Mouse (Mus musculus) heart, embryonic 16.5 days (tissue): Measurements from ENCODE around the gene Pomc. TPM values are rescaled to one million over a fixed set of nuclear protein-coding genes. Genes with fewer than 3 reads are reported as not detected.
"Not testable (repeated sequence)": the region's sequence is repeated elsewhere in the genome, so short reads cannot be mapped to it uniquely, and the experiment has no call there.

ENCODE experiments used
- ATAC-seq: fragments of 200-750 bp; cut with Nextera tagmentation; replicated peaks from 2 replicates; pipeline ENCODE4 v1.8.0; 2017; ENCODE audit warnings: moderate number of reproducible peaks; ENCODE audit not compliant: insufficient read depth, low FRiP score; ENCODE audit errors: extremely low read depth
- H3K27ac ChIP-seq: fragments of 300-500 bp; sonication (generic); 2 replicates; pipeline ENCODE4 v1.5.1; 2014; ENCODE audit warnings: mild to moderate bottlenecking, low read length, control low read depth, moderate library complexity
- H3K27me3 ChIP-seq: fragments of 300-500 bp; sonication (generic); 2 replicates; pipeline ENCODE4 v1.6.1; 2014; ENCODE audit warnings: low read length, mixed read lengths; ENCODE audit not compliant: control insufficient read depth, insufficient read depth
- H3K36me3 ChIP-seq: fragments of 300-500 bp; sonication (generic); 2 replicates; pipeline ENCODE4 v1.6.1; 2014; ENCODE audit not compliant: control insufficient read depth, insufficient read depth
- H3K4me1 ChIP-seq: fragments of 300-500 bp; sonication (generic); 2 replicates; pipeline ENCODE4 v1.6.1; 2014; ENCODE audit warnings: low read length, mixed read lengths; ENCODE audit not compliant: control insufficient read depth, insufficient read depth
- H3K4me2 ChIP-seq: fragments of 300-500 bp; sonication (generic); 2 replicates; pipeline ENCODE4 v1.6.1; 2014; ENCODE audit warnings: low read depth, mild to moderate bottlenecking, control low read depth, low read length
- H3K4me3 ChIP-seq: fragments of 300-500 bp; sonication (generic); 2 replicates; pipeline ENCODE4 v1.5.1; 2014; ENCODE audit warnings: mild to moderate bottlenecking, control low read depth, low read length
- H3K9ac ChIP-seq: fragments of 300-500 bp; sonication (generic); 2 replicates; pipeline ENCODE4 v1.6.1; 2014; ENCODE audit warnings: low read length, control low read depth
- H3K9me3 ChIP-seq: fragments of 300-500 bp; sonication (generic); replicated peaks from 2 replicates; pipeline ENCODE4 v1.6.1; 2016; ENCODE audit warnings: low read length; ENCODE audit not compliant: control insufficient read depth
- WGBS: fragments of 180-500 bp; shearing (Covaris S2); extraction: QIAGEN DNeasy Blood & Tissue Kit; methylation state at CpG from one replicate; pipeline ENCODE4 v1.1.7; 2014; 5-methylcytosine and 5-hydroxymethylcytosine counted together
- polyA plus RNA-seq: library from polyadenylated mRNA; unstranded; fragments of >200 nt; fragmentation: Nextera tagmentation; extraction: Ambion mirVana; gene quantifications from 2 replicates; pipeline ENCODE4 v1.2.1, GENCODE M21; 2015

The Pomc gene
- polyA plus RNA-seq, 1 experiment from 2014 or later, result 1.3 TPM

GRCm38 (mm10) chr12:3918577-3918976, 36.2 kb upstream of the Pomc start:
- Histone ChIP-seq H3K4me1 (peaks cover 9% of the 10 kb centered on the region; the same call in 1 of the 2 replicates), H3K27ac (no peak overlapping the region), H3K4me2 (no peak overlapping the region), H3K9me3 (no peaks in the 10 kb centered on the region), H3K4me3 (no peak overlapping the region), H3K27me3 (no peaks in the 10 kb centered on the region), H3K36me3 (no peaks in the 10 kb centered on the region), H3K9ac (no peak overlapping the region)
- WGBS, result 60% methylated on average over 3 of the region's 3 CpGs
- no peak for ATAC-seq

GRCm38 (mm10) chr12:3919423-3919822, 35.3 kb upstream of the Pomc start:
- Histone ChIP-seq H3K4me2 (no peak overlapping the region), H3K9me3 (no peaks in the 10 kb centered on the region), H3K27ac (no peak overlapping the region), H3K4me3 (no peak overlapping the region), H3K36me3 (no peaks in the 10 kb centered on the region), H3K4me1 (peaks cover 9% of the 10 kb centered on the region; the same call in 1 of the 2 replicates), H3K9ac (no peak overlapping the region), H3K27me3 (no peaks in the 10 kb centered on the region)
- 84% methylated on average over 3 of the region's 3 CpGs for WGBS
- ATAC-seq, result no peak

GRCm38 (mm10) chr12:3926127-3926526, 28.6 kb upstream of the Pomc start:
- H3K27ac ChIP-seq, result no peak overlapping the region
- 0% methylated on average over 1 of the region's 1 CpGs for WGBS
- ATAC-seq, result no peak
- H3K4me3 ChIP-seq, result no peak overlapping the region
- no peaks in the 10 kb centered on the region for H3K36me3 ChIP-seq
- H3K4me1 ChIP-seq, result peaks cover 5% of the 10 kb centered on the region; the same call in 1 of the 2 replicates
- H3K9ac ChIP-seq, result no peak overlapping the region
- no peaks in the 10 kb centered on the region for H3K27me3 ChIP-seq
- H3K4me2 ChIP-seq, result no peak overlapping the region
- H3K9me3 ChIP-seq, result no peaks in the 10 kb centered on the region

GRCm38 (mm10) chr12:3928841-3929240, 25.9 kb upstream of the Pomc start:
- Histone ChIP-seq H3K9ac (no peak overlapping the region), H3K36me3 (no peaks in the 10 kb centered on the region), H3K4me3 (no peak overlapping the region), H3K27me3 (no peaks in the 10 kb centered on the region), H3K9me3 (no peaks in the 10 kb centered on the region), H3K4me2 (no peak overlapping the region), H3K27ac (no peak overlapping the region), H3K4me1 (no peaks in the 10 kb centered on the region)
- 26% methylated on average over 3 of the region's 3 CpGs for WGBS
- ATAC-seq, result peak; percentile 53

GRCm38 (mm10) chr12:3930090-3930865, 24.5 kb upstream of the Pomc start:
- 81% methylated on average over 31 of the region's 47 CpGs for WGBS
- ATAC-seq, H3K4me1 ChIP-seq, H3K36me3 ChIP-seq, H3K27me3 ChIP-seq, H3K9ac ChIP-seq, H3K4me2 ChIP-seq, H3K9me3 ChIP-seq, H3K4me3 ChIP-seq, H3K27ac ChIP-seq: not testable (repeated sequence)

GRCm38 (mm10) chr12:3942026-3942425, 12.7 kb upstream of the Pomc start:
- no peaks in the 10 kb centered on the region for H3K27me3 ChIP-seq

GRCm38 (mm10) chr12:3944454-3945073, 10.2 kb upstream of the Pomc start:
- H3K27ac ChIP-seq, result no peak overlapping the region
- no peak overlapping the region for H3K4me3 ChIP-seq
- no peak for ATAC-seq
- H3K9me3 ChIP-seq, result no peaks in the 10 kb centered on the region
- no peaks in the 10 kb centered on the region for H3K4me1 ChIP-seq
- H3K9ac ChIP-seq, result no peak overlapping the region
- H3K4me2 ChIP-seq, result no peak overlapping the region
- H3K36me3 ChIP-seq, result no peaks in the 10 kb centered on the region
- H3K27me3 ChIP-seq, result no peaks in the 10 kb centered on the region
- 53% methylated on average over 4 of the region's 4 CpGs for WGBS

More at GRCm38 (mm10) chr12:3942026-3942425, 12.7 kb upstream of the Pomc start:
- no peak overlapping the region for H3K4me3 ChIP-seq
- H3K4me1 ChIP-seq, result no peaks in the 10 kb centered on the region
- no peaks in the 10 kb centered on the region for H3K9me3 ChIP-seq
- no peak overlapping the region for H3K9ac ChIP-seq
- H3K27ac ChIP-seq, result no peak overlapping the region
- H3K36me3 ChIP-seq, result no peaks in the 10 kb centered on the region
- no peak overlapping the region for H3K4me2 ChIP-seq
- 43% methylated on average over 11 of the region's 11 CpGs for WGBS
- ATAC-seq, result no peak

GRCm38 (mm10) chr12:3947503-3947902, 7.2 kb upstream of the Pomc start:
- no peaks in the 10 kb centered on the region for H3K36me3 ChIP-seq
- no peak for ATAC-seq
- no peaks in the 10 kb centered on the region for H3K4me1 ChIP-seq
- H3K9me3 ChIP-seq, result no peaks in the 10 kb centered on the region
- no peak overlapping the region for H3K4me2 ChIP-seq
- 74% methylated on average over 6 of the region's 6 CpGs for WGBS
- H3K9ac ChIP-seq, result no peak overlapping the region
- H3K27ac ChIP-seq, result no peak overlapping the region
- H3K27me3 ChIP-seq, result no peaks in the 10 kb centered on the region
- H3K4me3 ChIP-seq, result no peak overlapping the region

GRCm38 (mm10) chr12:3955371-3955770, 620 bp downstream of the Pomc start:
- WGBS, result 32% methylated on average over 10 of the region's 10 CpGs
- no peaks in the 10 kb centered on the region for H3K9me3 ChIP-seq
- no peak for ATAC-seq
- no peak overlapping the region for H3K4me2 ChIP-seq
- peaks cover 4% of the 10 kb centered on the region; the same call in 1 of the 2 replicates for H3K4me1 ChIP-seq
- no peaks in the 10 kb centered on the region for H3K36me3 ChIP-seq
- no peak overlapping the region for H3K27ac ChIP-seq
- peaks cover 14% of the 10 kb centered on the region for H3K27me3 ChIP-seq
- no peak overlapping the region for H3K9ac ChIP-seq
- H3K4me3 ChIP-seq, result no peak overlapping the region
